Mouse (Mus musculus) intestine, embryonic 14.5 days (tissue): ENCODE measurements around the gene Gpr87. TPM values are rescaled to one million over a fixed set of nuclear protein-coding genes. Genes with fewer than 3 reads are reported as not detected.

ENCODE experiments used
- polyA plus RNA-seq: library from polyadenylated mRNA; unstranded; fragments of >200 nt; fragmentation: Nextera tagmentation; extraction: Ambion mirVana; gene quantifications from 2 replicates; pipeline ENCODE4 v1.2.1, GENCODE M21; 2014

Gene Gpr87
- polyA plus RNA-seq, 1 experiment from 2014 or later, result not detected

Other genes with a start within 250 kb of the Gpr87 start
- gene Med12l, start 189.3 kb downstream of the Gpr87 start, polyA plus RNA-seq, result 2.4 TPM in 2 replicates
- gene Gpr171, start 93.3 kb downstream of the Gpr87 start, polyA plus RNA-seq, result 1.1 and 1.2 TPM in 2 replicates
- gene P2ry14, start 41.5 kb downstream of the Gpr87 start, polyA plus RNA-seq, result 8.4 and 8.6 TPM in 2 replicates
- 1.6 and 1.7 TPM in 2 replicates for gene P2ry13, start 15.8 kb upstream of the Gpr87 start, polyA plus RNA-seq
- gene P2ry12, start 67.8 kb upstream of the Gpr87 start, polyA plus RNA-seq, result 1.9 and 2.5 TPM in 2 replicates
- gene Igsf10, start 149.3 kb upstream of the Gpr87 start, polyA plus RNA-seq, result 6.9 and 7.5 TPM in 2 replicates